Mouse (Mus musculus): ENCODE results near the gene Hoxc13. TPM values are rescaled to one million over a fixed set of nuclear protein-coding genes. Genes with fewer than 3 reads are reported as not detected.

The Hoxc13 gene
- not detected in 2 replicates for polyA plus RNA-seq (2012; ENCODE audit: low replicate concordance)

GRCm38 (mm10) chr15:102921053-102922011 lies at the start of gene Hoxc13:
TSS of gene Hoxc13 (plus strand) at chr15:102921103.

GRCm38 (mm10) chr15:102936279-102936972 lies 15.5 kb downstream of the Hoxc13 start, which contains the start of gene Hoxc12:
TSS of gene Hoxc12 (plus strand) at chr15:102936757.

GRCm38 (mm10) chr15:102954192-102955006 lies 33.5 kb downstream of the Hoxc13 start, which contains the start of gene Hoxc11:
TSS of gene Hoxc11 (plus strand) at chr15:102954427.

GRCm38 (mm10) chr15:102966776-102967311 lies 45.9 kb downstream of the Hoxc13 start, which contains the start of gene Hoxc10:
TSS of gene Hoxc10 (plus strand) at chr15:102966796.

GRCm38 (mm10) chr15:102967312-102967510 lies 46.3 kb downstream of the Hoxc13 start, which contains the start of gene Hoxc5:
TSS of gene Hoxc5 (plus strand) at chr15:102967443.

GRCm38 (mm10) chr15:102976171-102976570 lies 55.3 kb downstream of the Hoxc13 start, which contains the start of gene Hoxc9:
TSS of gene Hoxc9 (plus strand) at chr15:102976439.

Other genes with a start within 250 kb of the Hoxc13 start
- 17.5 and 184 TPM in 2 replicates for gene Atp5g2, start 248.8 kb upstream of the Hoxc13 start, polyA plus RNA-seq (2012; ENCODE audit: low replicate concordance)
- 53.8 and 56.9 TPM in 2 replicates for gene Calcoco1, start 198.9 kb upstream of the Hoxc13 start, polyA plus RNA-seq (2012; ENCODE audit: low replicate concordance)
- gene Hoxc12, start 15.7 kb downstream of the Hoxc13 start, polyA plus RNA-seq (2012; ENCODE audit: low replicate concordance) = not detected in 2 replicates
- not detected in 2 replicates for gene Hoxc11, start 33.3 kb downstream of the Hoxc13 start, polyA plus RNA-seq (2012; ENCODE audit: low replicate concordance)
- gene Hoxc10, start 45.7 kb downstream of the Hoxc13 start, polyA plus RNA-seq (2012; ENCODE audit: low replicate concordance) = not detected in 2 replicates
- not detected in 2 replicates for gene Hoxc5, start 46.3 kb downstream of the Hoxc13 start, polyA plus RNA-seq (2012; ENCODE audit: low replicate concordance)
- 0.13 and 0.39 TPM in 2 replicates for gene Hoxc9, start 55.3 kb downstream of the Hoxc13 start, polyA plus RNA-seq (2012; ENCODE audit: low replicate concordance)
- not detected in 2 replicates for gene Hoxc8, start 69.5 kb downstream of the Hoxc13 start, polyA plus RNA-seq (2012; ENCODE audit: low replicate concordance)
- gene Hoxc6, start 77.2 kb downstream of the Hoxc13 start, polyA plus RNA-seq (2012; ENCODE audit: low replicate concordance) = 0.22 and 0.58 TPM in 2 replicates
- 0.72 and 2.6 TPM in 2 replicates for gene Hoxc4, start 97.8 kb downstream of the Hoxc13 start, polyA plus RNA-seq (2012; ENCODE audit: low replicate concordance)
- 5.7 and 7.2 TPM in 2 replicates for gene Smug1, start 246.0 kb downstream of the Hoxc13 start, polyA plus RNA-seq (2012; ENCODE audit: low replicate concordance)

All from hematopoietic multipotent progenitor cell, adult 10-12 weeks (in vitro differentiated cells).